Mouse (Mus musculus) adrenal gland, adult 8-10 months (tissue): Measurements from ENCODE around the gene Nsun7. TPM values are rescaled to one million over a fixed set of nuclear protein-coding genes. Genes with fewer than 3 reads are reported as not detected.
"Not testable (repeated sequence)": the region's sequence is repeated elsewhere in the genome, so short reads cannot be mapped to it uniquely, and the experiment has no call there.

Experiments
- DNase-seq: peaks from one replicate; pipeline ENCODE4 v3.0.0; 2022
- total RNA-seq, 4 experiments: library from RNA; stranded (reverse); gene quantifications; 2 replicates each; pipeline ENCODE4 v1.2.4; 2022

Nsun7 gene
- total RNA-seq, result 1 to 10 TPM in 2 of 4 experiments, under 1 TPM in 2; 0.35 to 1.3 (median 0.93) TPM

DNA sequence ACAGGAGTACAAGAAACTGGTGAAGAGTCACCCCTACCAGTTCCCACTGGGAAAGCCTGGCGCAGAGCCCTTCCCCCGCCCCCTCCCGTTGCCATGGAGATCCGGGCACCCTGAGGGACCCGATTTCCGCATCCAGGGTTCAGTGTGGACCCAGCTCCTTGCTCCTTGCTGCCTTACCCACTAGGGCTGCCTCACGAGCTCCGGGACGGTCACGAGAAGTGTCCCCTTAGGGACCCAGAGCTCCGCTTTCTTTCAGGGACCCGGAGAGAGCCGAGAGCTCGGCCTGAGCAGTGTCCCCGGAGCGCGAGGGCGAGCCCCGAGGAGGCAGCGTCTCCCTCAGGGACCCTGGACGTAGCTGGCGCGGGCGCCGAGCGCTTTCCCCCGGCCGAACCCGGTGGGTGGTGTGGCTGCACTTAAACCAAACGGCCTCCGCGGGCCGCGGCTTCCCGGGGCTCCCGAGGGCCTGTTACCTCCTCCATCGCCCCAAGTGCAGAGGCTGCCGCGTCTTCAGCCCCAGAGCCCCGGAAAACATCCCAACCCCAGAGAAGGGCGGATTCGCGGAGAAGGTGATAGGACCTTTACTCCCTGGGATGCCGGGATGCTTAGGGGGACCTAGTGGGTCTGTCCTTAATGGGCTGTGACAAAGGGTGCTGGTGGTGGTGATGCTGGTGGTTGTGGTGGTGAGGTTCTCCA is at the start of gene Nsun7:
TSS of gene Nsun7 (plus strand) at position 142 of the 693 bp plus-strand sequence.
- DNase-seq, result peak; percentile 77

DNA sequence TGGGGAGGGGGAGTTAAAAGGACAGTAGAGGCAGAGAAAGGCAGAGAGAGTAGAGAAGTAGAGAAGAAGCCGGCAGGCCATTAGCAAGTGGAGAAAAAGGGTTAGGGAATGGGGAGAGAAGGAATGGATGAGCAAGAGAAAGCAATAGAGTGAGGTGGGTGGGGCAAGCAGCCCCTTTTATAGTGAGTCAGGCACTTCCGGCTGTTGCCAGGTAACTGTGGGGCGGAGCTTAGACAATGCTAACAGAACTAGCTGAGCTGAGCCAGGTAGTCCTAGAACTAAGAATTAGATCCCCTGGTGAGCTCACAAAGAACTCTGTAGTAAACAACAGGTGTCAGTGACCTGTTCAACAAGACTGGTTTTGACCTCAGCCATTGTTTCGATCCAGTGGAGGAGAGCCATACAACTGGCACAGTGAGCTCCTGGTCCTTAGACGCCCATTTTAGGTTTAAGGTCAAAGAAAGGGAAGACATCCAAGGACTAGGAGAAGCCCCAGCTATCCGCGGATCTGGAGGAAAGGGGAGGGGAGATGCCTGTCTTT is 45.2 kb upstream of the Nsun7 start:
- no peak for DNase-seq

DNA sequence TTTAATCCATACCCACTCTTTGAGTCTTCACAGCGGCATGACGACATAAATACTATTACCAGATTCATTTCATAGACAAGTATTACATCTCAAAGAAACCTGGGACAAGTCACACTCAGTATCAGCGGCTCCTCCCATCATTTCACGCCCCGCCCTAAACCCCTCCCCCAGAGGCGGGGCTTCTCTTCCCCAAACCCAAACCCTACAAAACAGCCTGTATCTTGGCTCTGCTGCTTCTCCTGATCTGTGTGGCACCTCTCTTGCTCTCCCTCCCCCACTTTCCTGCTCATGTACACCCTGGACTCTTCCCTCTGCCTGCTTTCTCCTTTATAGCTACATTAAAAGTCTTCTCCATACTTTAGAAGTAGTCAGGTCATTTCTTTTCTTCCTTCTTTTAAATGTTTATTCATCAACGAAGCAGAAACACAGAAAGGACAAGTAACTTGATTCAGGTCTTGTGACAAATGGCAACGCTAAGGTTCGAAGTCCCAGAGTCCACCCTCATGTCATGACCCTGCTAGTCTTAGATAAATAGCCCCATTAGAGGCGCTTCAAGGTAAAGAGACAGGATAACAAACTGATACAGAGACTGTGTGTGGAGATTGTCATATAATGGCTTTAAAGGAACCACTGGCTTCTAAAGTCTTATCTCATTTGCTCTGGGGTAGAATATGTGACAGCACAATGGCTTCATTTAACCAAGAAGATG is 44.0 kb upstream of the Nsun7 start:
- no peak for DNase-seq

DNA sequence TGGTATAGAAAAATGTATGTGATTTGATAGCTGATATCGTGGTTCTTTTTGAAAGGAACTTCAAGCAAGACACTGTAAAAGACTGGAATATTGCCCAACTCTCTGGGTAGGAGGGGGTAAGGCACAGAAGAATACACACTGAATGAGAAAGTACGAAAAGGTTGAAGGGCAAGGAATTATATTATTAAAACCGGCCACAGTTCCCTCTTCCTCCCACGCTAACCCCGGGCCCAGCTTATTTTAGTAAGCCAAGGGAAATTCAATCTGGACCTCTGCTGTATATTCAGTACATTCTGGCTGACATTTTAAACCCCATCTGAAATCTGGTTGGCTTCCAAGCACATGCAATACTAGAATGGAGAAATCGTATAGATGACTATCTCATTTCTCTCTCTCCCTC is 40.0 kb upstream of the Nsun7 start:
- DNase-seq, result no peak

DNA sequence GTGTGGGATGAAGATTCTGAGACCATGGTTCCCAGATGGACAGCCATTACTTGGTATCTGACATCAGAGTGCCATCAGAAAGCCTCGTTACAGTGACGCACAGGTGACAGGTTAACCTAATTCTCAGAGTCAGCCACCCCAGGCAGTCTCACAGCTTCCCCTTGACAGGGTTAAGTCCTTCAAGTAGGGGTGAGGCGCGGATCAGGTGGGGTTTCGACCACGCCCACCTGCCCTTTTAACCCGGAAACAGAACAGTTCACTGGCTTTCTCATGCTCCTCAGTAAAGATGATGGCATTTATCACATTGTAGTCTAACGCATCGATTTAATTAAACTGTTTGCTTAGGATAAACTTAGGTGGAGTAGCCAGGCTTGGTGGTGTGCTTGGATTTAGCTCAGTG is 39.1 kb upstream of the Nsun7 start:
- DNase-seq, result no peak

DNA sequence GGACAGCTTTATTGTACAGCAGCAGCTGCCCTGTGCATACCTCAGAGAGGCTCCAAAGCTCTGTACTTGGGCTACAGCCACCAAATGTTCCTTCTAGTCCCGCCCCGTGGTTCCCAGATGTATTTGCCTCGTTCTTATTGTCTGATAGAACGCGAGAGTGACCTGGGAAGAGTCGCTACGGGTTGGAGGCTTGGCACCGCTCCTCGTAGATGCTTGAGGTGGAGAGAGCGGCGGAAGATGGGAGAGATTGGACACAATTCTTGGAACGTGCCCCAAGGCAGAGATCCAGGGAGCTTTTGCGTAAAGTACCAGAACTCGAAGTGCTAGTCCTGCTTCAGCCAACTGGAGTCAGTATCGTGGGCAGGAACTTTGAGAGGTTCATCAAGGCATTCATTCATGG is 36.8 kb upstream of the Nsun7 start:
- DNase-seq, result no peak

DNA sequence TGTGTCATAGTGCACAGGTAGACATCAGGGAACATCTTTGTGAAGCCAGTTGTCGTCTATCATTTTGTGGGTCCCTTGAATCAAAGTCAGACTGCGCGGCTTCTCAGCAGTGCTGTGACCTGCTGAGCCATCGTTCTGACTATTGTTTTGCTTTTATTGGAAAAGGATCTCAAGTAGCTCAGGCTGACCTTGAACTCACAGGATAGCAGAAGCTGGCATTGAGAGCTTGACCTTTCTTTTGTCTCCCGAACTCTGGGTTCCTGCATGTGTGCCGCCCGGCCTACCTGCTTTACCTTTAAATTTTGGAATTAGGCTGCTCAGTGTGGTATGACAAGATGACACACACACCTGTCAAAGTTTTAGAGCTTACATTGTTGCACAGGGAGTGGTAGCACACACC is 33.2 kb upstream of the Nsun7 start:
- no peak for DNase-seq

DNA sequence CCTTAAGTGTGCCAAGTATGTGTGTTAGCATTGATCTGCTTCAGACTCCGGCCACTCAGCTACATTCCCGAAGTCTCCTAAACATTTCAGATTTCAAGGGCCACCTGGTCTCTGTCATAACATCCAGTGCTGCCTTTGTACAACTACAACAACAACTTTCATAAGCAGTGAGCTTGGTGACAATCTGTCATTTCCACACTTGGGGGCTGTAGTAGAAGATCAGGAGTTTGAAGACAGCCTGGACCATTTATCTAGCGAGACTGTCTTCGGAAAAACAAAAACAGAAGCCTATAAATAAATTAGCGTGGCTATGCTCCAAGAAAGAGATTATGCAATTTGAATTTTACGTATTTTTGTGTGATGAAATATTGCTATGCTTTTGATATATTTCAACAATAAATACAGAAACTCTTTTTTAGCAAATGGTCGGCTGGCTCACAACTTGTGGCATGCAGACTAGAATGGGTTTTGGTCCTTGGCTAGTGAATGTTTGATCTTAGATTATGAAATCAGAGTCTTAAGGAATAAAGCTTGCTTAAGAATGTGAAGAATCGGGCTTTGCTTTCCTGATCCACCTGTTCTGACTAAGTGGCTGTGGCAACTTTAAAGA is 27.9 kb upstream of the Nsun7 start:
- DNase-seq, result no peak

DNA sequence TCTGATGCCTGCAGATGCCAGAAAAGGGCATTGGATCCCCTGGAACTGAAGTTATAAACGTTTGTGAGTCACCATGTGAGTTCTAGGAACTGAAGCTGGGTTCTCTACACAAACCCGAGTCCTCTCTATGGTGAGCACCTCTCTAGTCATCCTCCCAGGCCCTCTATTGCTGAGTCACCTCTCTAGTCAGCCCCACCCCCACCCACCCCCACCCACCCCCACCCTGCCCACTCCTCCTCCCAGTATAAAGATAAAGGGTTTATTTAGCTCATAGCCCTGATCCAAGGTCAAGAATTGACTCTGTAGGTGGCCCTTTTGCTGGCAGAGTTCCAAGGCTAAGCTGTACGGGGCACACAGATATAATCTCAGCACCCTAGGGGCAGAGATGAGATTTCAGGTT is 27.2 kb upstream of the Nsun7 start:
- no peak for DNase-seq

DNA sequence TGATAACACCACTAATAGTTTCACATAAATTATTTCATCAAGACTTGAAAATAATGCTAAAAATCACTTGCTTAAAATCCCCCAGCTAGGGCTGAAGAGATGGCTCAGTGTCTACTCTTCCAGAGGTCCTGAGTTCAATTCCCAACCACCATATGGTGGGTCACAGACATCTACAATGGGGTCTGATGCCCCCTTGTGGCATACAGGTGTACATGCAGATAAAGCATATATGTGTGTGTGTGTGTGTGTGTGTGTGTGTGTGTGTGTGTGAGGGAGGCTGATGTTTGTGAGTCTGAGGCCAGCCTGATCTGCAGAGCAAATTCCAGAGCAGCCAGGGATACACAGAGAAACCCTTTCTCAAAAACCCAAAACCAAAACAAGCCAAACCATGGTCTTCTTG is 17.8 kb upstream of the Nsun7 start:
- DNase-seq, result no peak

DNA sequence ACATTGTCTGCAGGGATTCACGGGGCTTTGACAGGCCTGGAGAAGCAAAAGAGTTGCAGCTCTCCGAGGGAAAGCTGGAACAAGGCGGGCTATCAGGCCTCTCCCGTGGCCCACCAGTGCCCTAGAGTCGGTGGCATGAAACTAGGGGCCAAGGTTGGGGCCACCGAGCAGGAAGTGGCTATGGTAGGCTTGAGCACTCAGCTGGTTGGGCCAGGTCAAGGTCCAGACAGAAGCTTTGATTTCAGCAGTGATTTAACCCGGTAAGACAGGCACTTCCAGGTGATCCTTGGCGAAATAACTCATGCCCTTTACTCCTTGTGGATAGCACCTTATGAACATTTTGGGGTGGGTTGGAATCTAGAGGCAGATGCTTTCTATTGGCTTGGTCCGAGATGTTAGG is 16.2 kb upstream of the Nsun7 start:
- DNase-seq, result no peak

DNA sequence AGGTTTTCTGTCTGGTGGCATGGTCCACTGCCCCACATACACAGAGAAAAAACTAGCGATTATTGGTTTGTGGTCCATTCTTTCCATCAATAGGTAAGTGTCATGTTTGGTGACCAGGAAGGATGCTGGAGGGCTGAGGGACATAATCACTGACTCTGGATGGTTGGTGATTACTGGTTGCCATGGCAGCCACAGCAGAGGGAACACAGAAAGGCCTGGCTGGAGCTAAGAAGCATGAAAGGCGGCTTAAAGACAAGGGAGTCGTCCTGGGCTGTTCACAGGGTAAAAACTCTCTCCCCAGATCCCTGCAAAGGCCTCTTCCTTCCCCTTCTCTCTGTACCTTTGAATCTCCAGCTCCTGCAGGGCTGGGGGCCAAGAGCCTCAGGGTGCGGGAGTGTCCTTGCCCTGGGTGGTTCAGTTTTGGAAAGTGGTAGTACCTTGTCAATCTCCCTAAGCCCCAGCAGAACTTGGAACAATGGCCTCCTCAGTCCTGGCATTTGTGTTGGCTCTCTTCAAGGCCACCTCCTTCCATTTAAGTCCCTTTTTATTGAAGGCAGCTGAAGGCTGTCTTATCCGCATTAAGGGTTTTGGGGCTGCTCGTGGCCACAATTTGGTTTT is 15.5 kb upstream of the Nsun7 start:
- DNase-seq, result peak; percentile 21

DNA sequence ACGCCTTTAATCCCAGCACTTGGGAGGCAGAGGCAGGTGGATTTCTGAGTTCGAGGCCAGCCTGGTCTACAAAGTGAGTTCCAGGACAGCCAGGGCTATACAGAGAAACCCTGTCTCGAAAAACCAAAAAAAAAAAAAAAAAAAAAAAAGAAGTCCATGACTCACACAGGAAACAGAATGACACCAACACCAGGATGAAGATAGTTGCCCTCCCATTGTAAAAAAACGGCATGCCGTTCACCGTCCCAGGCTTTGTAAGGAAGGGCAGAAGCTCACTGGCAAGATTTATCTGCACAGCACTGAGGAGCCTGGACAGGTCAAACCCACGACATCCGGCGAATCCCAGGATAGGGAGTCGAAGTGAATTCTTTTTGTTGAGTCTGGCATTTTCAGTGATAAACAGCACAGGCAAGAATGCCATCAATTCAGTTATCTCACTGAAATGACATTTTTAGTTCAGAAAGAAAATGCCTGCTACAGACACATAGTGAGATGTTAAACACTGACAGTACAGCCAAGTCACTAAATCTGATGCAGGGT is 13.7 kb upstream of the Nsun7 start:
- peak; percentile 59 for DNase-seq

DNA sequence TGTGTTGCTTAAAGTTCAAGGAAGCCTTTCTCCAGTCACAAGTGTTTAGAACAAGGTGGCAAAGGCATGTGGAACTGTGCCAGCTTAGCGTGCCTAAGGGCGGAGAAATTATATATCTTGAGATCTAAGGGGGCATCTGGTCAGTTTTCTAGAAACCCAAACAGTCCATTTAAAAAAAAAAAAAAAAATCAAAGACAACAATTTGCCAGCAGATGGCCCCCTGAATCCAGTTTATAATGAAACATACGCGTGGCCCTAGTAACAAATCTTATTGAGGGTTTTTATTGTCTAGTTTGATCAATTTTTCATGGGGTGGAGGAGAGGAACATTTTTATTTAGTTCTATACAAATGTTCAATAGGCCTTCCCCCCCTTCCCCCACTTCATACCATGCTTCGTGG is 6.5 kb upstream of the Nsun7 start:
- DNase-seq, result no peak

DNA sequence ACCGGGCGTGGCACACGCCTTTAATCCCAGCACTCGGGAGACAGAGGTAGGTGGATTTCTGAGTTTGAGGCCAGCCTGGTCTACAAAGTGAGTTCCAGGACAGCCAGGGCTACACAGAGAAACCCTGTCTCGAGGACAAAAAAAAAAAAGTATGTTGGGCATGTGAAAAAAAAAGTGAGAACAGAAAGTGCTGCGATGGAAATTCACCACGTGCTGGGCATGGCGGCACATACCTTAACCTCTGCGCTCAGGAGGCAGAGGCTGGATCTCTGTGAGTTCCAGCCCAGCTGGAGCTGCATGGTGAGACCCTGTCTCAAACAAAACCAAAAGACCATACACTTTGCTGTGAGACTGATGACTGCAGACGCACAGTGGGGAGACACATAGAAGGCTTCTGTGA is 4.7 kb upstream of the Nsun7 start:
- no peak for DNase-seq

DNA sequence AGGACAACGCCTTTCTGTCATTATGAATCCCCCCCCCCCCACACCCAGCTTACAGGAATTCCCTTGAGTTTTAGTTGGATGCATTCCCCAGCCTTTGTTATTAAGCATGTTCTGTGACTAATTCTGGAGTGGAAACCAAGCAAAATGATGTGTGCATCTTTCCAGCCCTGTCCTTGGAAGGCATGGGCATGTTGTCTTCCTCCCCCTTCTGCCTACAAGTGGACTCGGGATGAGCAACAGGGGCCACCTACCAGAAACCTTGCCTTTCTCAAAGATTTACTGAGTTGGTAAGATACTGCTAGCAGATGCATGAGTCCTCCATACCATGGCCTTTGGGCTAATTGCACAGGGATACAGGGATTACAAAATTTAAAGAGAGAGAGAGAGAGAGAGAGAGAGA is 697 bp upstream of the Nsun7 start:
- no peak for DNase-seq

DNA sequence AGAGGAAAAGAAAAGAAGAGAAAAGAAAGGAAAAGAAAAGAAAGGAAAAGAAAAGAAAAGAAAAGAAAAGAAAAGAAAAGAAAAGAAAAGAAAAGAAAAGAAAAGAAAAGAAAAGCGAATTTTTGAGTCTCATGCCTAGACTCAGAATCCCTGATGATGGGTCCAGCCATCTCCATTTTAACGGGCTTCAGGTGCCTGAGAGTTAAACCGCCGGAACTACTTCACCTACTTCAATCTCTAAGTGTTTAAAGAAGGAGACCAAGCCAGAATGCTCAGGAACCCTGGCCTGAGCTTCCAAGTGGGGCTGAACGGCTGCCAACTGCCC is 304 bp upstream of the Nsun7 start:
- not testable (repeated sequence) for DNase-seq

DNA sequence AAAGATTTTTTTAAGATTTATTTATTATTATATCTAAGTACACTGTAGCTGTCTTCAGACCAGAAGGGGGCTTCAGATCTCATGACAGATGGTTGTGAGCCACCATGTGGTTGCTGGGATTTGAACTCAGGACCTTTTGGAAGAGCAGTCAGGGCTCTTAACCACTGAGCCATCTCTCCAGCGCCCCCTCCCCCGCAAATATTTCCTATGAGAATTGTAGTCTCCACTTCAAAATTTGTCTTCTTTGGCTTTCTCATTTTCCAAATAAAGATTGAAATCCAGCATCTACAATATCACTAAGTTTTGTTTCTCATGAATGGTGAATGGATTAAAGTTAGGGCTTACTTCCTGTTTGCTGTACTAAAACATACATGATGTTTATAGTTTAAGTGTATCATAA is 2.8 kb downstream of the Nsun7 start:
- DNase-seq, result no peak

DNA sequence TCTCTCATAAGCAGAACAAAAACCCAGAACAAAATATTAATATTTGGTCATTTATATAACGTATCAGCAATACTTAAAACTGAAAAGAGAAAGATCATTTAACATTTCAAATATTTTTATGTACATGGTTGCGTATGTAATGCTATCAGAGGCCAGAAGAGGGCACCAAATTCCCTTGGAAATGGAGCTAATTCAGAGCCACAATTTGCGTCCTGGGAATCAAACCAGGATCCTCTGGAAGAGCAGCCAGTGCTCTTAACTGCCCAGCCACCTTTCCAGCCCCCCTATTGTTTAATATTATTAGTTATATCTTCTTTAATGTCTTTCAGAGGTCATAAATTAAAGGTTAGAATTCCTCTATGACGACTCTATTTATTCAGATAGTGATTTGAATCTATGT is 3.7 kb downstream of the Nsun7 start:
- no peak for DNase-seq

DNA sequence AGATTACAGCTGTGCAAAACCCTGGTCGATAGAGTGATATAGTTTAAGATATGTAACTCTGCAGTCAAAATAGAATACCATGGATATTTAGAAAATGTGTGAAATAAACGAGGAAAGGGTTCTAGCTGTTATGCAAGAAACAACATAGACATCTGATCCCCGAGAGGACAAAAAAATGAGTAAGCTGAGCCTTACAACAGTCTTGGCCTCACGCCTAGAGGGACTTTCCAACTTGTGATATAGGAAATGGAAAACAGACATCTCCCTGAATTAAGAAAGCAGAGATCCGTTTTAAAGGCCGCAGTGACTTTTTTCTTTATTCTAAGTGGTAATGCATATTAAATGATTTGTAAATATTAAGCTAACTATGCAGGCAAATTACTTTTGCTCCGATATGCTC is 9.9 kb downstream of the Nsun7 start:
- DNase-seq, result peak; percentile 27

DNA sequence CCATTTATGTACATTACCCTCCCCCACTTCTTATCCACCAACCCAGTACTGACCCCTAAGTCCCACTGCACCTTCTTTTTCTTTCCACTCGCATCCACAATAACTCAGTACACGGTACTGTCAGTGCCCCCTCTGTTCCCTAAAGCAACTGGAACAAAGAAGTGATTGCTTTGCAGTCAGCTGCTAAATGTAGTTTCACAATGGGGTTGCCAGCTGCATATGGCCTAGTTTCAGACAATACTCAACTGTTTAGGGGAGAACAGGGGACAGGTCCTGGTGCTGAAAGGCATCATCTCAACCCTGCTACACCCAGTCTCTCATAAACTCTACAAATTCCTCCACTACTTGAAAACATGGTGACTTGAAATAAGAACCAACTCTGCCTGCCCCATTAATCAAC is 11.4 kb downstream of the Nsun7 start:
- DNase-seq, result no peak

DNA sequence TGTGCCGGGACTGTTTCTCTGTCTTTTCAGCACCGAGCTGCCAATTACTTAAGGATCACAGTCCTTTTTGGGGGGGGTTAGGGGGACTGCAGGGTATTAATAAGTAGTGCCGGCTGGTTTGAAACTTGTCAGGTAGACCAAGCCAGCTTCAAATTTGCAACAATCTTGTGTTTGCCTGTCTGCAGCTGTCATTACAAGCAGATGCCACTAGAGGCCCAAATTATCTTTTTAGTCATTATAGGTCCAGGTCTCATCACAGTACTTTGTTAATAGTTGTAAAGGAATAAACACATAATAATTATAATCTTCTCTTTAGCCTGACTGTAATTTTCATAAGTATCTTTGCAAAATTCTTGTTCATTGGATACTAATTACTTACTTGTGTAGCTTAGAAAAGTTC is 14.7 kb downstream of the Nsun7 start:
- no peak for DNase-seq

DNA sequence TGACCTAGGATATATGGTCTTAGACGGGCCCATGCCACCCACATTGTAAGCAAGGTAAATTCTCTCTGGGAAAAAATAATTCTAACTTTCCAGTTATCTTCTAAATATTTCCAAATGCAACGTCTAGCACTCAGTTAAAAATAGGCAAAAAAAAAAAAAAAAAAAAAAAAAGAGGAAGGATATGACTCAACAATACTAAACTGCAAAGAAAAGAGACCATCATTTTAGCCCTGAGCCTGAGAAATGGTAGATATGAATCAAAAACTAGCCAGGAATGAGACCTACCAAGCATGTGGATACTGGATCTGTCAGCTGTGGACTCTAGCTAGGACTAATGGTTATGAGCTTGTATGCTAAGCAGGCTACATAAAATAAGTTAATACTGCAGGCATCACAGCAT is 20.0 kb downstream of the Nsun7 start:
- no peak for DNase-seq
